Mouse (Mus musculus) MEL (cell line): Measurements from ENCODE around the gene Fam20c.

Experiments used
- CHD1 ChIP-seq: IDR thresholded peaks from 2 replicates; pipeline ENCODE4 v1.6.1; 2012; ENCODE audit warnings: low read depth, mild to moderate bottlenecking, inconsistent platforms, low read length, improper control_type of control experiment
- CTCF ChIP-seq, 3 experiments: IDR thresholded peaks in 2 of 3; conservative IDR thresholded peaks in 1 of 3; 2 replicates each; pipeline ENCODE4 v1.5.1; 2011 to 2012; ENCODE audit warnings: low read length in 3 of 3, low read depth in 2 of 3, mild to moderate bottlenecking in 2 of 3, improper control_type of control experiment in 1 of 3, inconsistent platforms in 1 of 3, mixed read lengths in 1 of 3, moderate library complexity in 1 of 3; ENCODE audit not compliant: control insufficient read depth in 1 of 3, insufficient read depth in 1 of 3, poor library complexity in 1 of 3, severe bottlenecking in 1 of 3
- E2F4 ChIP-seq: IDR thresholded peaks from 2 replicates; pipeline ENCODE4 v1.6.1; 2011; ENCODE audit warnings: low read depth, low read length, improper control_type of control experiment, borderline replicate concordance
- EP300 ChIP-seq, 2 experiments: IDR thresholded peaks; 2 replicates each; pipeline ENCODE4 v1.6.1; 2011; ENCODE audit warnings: improper control_type of control experiment in 2 of 2, low read length in 2 of 2, low read depth in 1 of 2, mild to moderate bottlenecking in 1 of 2
- HCFC1 ChIP-seq: IDR thresholded peaks from 2 replicates; pipeline ENCODE4 v1.6.1; 2012; ENCODE audit warnings: low read depth, mild to moderate bottlenecking, inconsistent platforms, low read length, improper control_type of control experiment, moderate library complexity
- JUND ChIP-seq: IDR thresholded peaks from 2 replicates; pipeline ENCODE4 v1.6.1; 2011; ENCODE audit warnings: low read depth, mild to moderate bottlenecking, improper control_type of control experiment, low read length
- KAT2A ChIP-seq: conservative IDR thresholded peaks from 2 replicates; pipeline ENCODE4 v1.6.1; 2012; ENCODE audit warnings: low read depth, low read length, improper control_type of control experiment, inconsistent platforms
- MEF2A ChIP-seq: IDR thresholded peaks from 2 replicates; pipeline ENCODE4 v1.6.1; 2014; ENCODE audit warnings: low read depth, mild to moderate bottlenecking, inconsistent platforms, low read length, improper control_type of control experiment; ENCODE audit not compliant: poor library complexity, insufficient replicate concordance, severe bottlenecking; ENCODE audit errors: extremely low read depth
- MYC ChIP-seq: IDR thresholded peaks from 2 replicates; pipeline ENCODE4 v1.6.1; 2011; ENCODE audit warnings: low read depth, mild to moderate bottlenecking, low read length, improper control_type of control experiment, moderate library complexity
- POLR2A ChIP-seq, 2 experiments: IDR thresholded peaks; 2 replicates each; pipeline ENCODE4 v1.6.1; 2011 to 2012; ENCODE audit warnings: low read length in 2 of 2, mild to moderate bottlenecking in 2 of 2, control low read depth in 1 of 2, improper control_type of control experiment in 1 of 2, low read depth in 1 of 2, moderate library complexity in 1 of 2; ENCODE audit not compliant: control insufficient read depth in 1 of 2, insufficient read depth in 1 of 2, poor library complexity in 1 of 2
- POLR2AphosphoS5 ChIP-seq: IDR thresholded peaks from 2 replicates; pipeline ENCODE4 v1.6.1; 2012; ENCODE audit warnings: low read depth, borderline replicate concordance, mild to moderate bottlenecking, inconsistent platforms, low read length, moderate library complexity, mixed read lengths
- ZMIZ1 ChIP-seq: IDR thresholded peaks from 2 replicates; pipeline ENCODE4 v1.6.1; 2012; ENCODE audit warnings: low read depth, mild to moderate bottlenecking, inconsistent platforms, low read length, improper control_type of control experiment, moderate library complexity

DNA sequence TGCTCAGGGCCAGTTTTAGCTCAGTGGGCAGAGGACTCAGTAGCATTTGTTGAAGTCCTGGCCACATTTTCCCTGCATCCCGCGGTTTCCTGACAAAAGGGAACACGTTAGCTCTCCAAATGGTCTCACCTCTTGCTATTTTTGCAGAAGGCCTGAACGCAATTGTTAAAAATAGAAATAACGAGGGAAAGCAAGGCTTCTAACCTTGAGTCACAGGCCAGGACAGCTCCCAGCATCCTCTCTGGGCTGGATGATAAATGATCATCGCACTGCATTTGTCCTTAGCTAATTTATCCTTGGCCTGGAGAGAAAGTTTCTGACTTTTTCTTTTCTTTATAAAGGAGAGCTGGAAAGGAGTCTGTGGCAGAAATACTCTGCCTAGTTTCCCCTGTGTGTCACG is 29.2 kb upstream of the Fam20c start:
- TF ChIP-seq POLR2AphosphoS5 (no peak), JUND (no peak), CTCF (IDR thresholded peaks at IDR 0.05 in 2 of 3, conservative IDR thresholded peaks at IDR 0.05 in 1 of 3; ENCODE audit: control insufficient read depth in 1 of 3, insufficient read depth in 1 of 3, low read depth in 2 of 3, low read length in 3 of 3, poor library complexity in 1 of 3, severe bottlenecking in 1 of 3) (no peak), ZMIZ1 (no peak), MEF2A (no peak), EP300 (IDR thresholded peaks at IDR 0.05; ENCODE audit: low read depth in 1 of 2, low read length in 2 of 2) (no peak), MYC (no peak), KAT2A (no peak), HCFC1 (no peak), E2F4 (no peak), CHD1 (no peak), POLR2A (IDR thresholded peaks at IDR 0.05; ENCODE audit: control insufficient read depth in 1 of 2, insufficient read depth in 1 of 2, low read depth in 1 of 2, low read length in 2 of 2, poor library complexity in 1 of 2) (no peak)
